Mouse (Mus musculus) liver, embryonic 16.5 days (tissue): ENCODE results near the gene Gemin8. TPM values are rescaled to one million over a fixed set of nuclear protein-coding genes. Genes with fewer than 3 reads are reported as not detected.

Experiments
- polyA plus RNA-seq: library from polyadenylated mRNA; unstranded; fragments of >200 nt; fragmentation: Nextera tagmentation; extraction: Ambion mirVana; gene quantifications from 2 replicates; pipeline ENCODE4 v1.2.1, GENCODE M21; 2015

Gene Gemin8
- polyA plus RNA-seq, 1 experiment from 2014 or later = 3.8 TPM

Other genes starting within 250 kb of the Gemin8 start
- gene Gpm6b, start 68.5 kb downstream of the Gemin8 start, polyA plus RNA-seq = 2.1 and 2.2 TPM in 2 replicates